Mouse (Mus musculus) heart, postnatal 25 days (tissue): ENCODE measurements at regions not wholly inside any gene's neighbourhood (a gene's known extent, or its start where the extent isn't known, plus 50 kb on each side); places are given as distances from the start of the nearest gene placed in this dataset.

ENCODE experiments used
- DNase-seq: peaks from one replicate; pipeline ENCODE4 v3.0.0; 2022; ENCODE audit warnings: low spot score
- intact Hi-C: fragments of 180-260 bp; cut with DNase I; formaldehyde crosslinking; loops from one replicate; pipeline ENCODE4 v1.15.1; 2025

- intact Hi-C loops = no loop called here
- DNase-seq = no peak
Observed at GRCm38 (mm10) chr5:133743606-133744005, 355.9 kb upstream of the Castor2 start.

GRCm38 (mm10) chr5:133731871-133732270, 367.6 kb upstream of the Castor2 start:
- no peak for DNase-seq
- intact Hi-C loops = no loop called here

- intact Hi-C loops = no loop called here
- no peak for DNase-seq
Observed at GRCm38 (mm10) chr5:133718187-133719078, 381.1 kb upstream of the Castor2 start.

- intact Hi-C loops = no loop called here
- DNase-seq = no peak
Observed at GRCm38 (mm10) chr5:133715830-133716229, 383.7 kb upstream of the Castor2 start.

- intact Hi-C loops = no loop called here
- DNase-seq = no peak
Observed at GRCm38 (mm10) chr5:133712652-133713051, 386.9 kb upstream of the Castor2 start.

- intact Hi-C loops = no loop called here
- no peak for DNase-seq
Observed at GRCm38 (mm10) chr5:133708881-133709280, 390.6 kb upstream of the Castor2 start.

GRCm38 (mm10) chr5:133686206-133686605, 413.3 kb upstream of the Castor2 start:
- no peak for DNase-seq
- intact Hi-C loops = no loop called here

- DNase-seq = no peak
- intact Hi-C loops = no loop called here
Observed at GRCm38 (mm10) chr5:133683021-133683420, 416.5 kb upstream of the Castor2 start.

- intact Hi-C loops = no loop called here
- no peak for DNase-seq
Observed at GRCm38 (mm10) chr5:133676791-133677450, 422.6 kb upstream of the Castor2 start.

GRCm38 (mm10) chr5:133675636-133676035, 423.9 kb upstream of the Castor2 start:
- DNase-seq = no peak
- intact Hi-C loops = no loop called here

GRCm38 (mm10) chr5:133666473-133666872, 433.0 kb upstream of the Castor2 start:
- no peak for DNase-seq
- intact Hi-C loops = no loop called here

- intact Hi-C loops = no loop called here
- no peak for DNase-seq
Observed at GRCm38 (mm10) chr5:133662474-133663256, 436.8 kb upstream of the Castor2 start.

GRCm38 (mm10) chr5:133660351-133660750, 439.2 kb upstream of the Castor2 start:
- no peak for DNase-seq
- intact Hi-C loops = no loop called here

GRCm38 (mm10) chr5:133656837-133657236, 442.7 kb upstream of the Castor2 start:
- intact Hi-C loops = no loop called here
- no peak for DNase-seq

GRCm38 (mm10) chr5:133653431-133653830, 446.1 kb upstream of the Castor2 start:
- no peak for DNase-seq
- intact Hi-C loops = no loop called here

- no peak for DNase-seq
- intact Hi-C loops = no loop called here
Observed at GRCm38 (mm10) chr5:133650246-133650645, 449.3 kb upstream of the Castor2 start.

- intact Hi-C loops = no loop called here
- DNase-seq = no peak
Observed at GRCm38 (mm10) chr5:133645696-133646195, 453.8 kb upstream of the Castor2 start.

- intact Hi-C loops = no loop called here
- no peak for DNase-seq
Observed at GRCm38 (mm10) chr5:133643326-133643725, 456.2 kb upstream of the Castor2 start.

- intact Hi-C loops = no loop called here
Observed at GRCm38 (mm10) chr5:133634481-133634880, 465.0 kb upstream of the Castor2 start.

GRCm38 (mm10) chr5:133631812-133632211, 467.7 kb upstream of the Castor2 start:
- intact Hi-C loops = no loop called here

More at GRCm38 (mm10) chr5:133634481-133634880, 465.0 kb upstream of the Castor2 start:
- no peak for DNase-seq

More at GRCm38 (mm10) chr5:133631812-133632211, 467.7 kb upstream of the Castor2 start:
- no peak for DNase-seq
